Mouse (Mus musculus): Measurements from ENCODE around the gene Klhl7.

Gene Klhl7

DNA sequence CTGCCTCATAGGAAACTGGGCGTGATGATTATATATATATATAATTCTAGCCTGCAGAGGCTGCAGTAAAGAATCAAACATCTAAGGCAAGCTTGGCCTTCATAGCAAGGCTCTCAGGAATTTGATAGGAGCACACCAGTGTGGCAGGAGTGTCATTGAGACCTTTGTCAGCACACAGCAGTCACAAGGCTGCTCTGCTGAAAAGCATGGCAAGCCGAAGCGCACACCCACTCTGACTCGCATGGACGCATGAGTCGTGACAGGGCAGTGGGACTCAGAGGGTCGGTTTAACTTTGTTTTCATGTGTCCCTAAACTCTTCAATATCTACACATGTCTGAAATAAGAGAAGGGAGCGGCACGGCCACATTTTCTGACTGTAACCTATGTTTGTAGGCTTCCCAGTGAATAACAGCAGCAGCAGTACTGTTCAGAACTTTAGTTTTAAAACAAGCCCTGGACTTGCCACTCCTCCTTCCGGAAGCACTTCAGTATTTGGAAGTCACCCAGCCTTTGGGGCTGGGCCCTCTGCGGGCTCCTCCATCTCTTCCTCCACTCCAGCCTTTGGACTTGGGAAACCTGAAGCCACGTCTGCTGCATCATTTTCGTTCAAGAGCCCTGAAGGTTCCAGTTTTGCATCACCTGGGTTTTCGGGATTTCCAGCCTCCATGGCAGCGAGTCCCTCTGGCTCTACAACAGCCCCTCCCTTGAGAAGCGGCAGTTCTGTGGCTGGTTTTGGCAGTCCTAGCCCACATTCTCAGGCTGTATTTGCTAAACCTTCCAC is 81.3 kb downstream of the Klhl7 start:
- no peak for DNase-seq

DNA sequence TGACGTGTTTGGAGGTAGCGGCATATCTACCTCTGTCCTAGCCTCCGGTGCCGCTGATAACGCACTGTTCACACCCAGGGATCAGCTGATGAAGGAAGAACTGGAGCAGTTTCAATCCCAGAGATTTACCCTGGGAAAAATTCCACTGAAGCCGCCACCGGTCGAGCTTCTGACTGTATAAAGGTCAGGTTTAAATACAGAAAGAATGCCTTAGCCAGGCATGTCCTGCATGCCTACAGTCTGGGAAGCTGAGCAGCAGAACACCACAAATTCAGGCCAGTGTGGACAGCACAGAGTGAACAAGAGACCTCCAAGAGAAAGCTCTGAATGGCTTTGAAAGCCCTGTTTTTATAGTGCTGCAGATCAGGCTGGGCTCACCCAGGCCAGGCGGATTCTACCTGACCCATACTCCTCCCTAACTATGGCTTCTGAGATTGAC is 81.9 kb downstream of the Klhl7 start:
- no peak for DNase-seq

DNA sequence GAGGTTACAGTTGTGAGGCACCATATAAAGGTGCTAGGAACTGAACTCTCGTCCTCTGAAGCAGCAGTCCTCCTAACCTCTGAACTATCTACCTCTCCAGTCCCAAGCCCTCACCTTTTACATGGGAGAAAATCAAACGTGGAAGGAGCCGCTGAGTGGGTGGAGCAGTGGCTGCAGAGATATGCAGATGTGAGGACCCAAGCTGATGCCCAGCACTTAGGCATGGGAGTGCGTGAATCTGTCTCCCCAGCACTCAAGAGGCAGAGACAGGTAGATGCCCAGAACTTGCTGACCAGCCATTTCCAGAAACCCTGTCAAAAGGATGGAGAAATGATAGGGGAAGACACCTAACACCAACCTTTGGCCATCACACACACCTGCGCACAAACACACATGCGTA is 82.7 kb downstream of the Klhl7 start:
- no peak for DNase-seq

DNA sequence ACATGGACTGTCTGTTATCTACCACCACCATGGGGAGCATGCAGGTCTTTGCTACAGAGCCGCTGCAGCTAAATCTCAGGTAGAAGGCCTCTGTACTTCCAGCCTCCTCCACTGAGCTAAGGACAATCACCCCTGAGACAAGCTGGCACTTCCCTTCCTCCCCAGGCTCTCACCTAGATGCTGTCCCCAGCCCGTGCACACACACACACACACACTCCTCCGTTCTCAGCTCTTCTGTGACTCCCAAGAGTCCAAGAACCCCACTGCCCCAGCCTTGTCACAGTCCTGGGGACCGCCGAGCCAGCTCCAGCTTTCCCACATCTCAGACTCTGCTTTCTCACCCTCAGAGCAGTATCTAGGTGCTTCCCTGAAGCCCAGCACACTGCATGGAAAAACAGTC is 83.6 kb downstream of the Klhl7 start:
- DNase-seq, result no peak

DNA sequence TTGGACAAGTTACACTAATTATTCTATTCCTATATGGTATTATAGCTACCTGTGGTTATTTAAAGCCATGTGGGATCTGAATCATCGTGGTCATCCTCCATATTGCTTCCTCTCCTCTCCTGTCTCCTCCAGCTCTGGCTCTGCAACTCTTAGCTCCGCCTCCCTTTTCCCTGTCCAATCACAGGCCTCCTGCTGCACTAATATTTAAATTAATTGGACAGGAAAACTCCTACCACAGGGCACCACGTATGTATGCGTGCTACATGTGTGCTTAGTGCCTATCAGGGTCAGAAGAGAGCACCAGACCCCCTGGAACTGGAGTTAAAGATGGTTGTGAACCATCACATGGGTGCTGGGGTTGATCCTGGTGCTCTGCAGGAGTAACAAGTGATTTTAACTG is 88.1 kb downstream of the Klhl7 start:
- no peak for DNase-seq

DNA sequence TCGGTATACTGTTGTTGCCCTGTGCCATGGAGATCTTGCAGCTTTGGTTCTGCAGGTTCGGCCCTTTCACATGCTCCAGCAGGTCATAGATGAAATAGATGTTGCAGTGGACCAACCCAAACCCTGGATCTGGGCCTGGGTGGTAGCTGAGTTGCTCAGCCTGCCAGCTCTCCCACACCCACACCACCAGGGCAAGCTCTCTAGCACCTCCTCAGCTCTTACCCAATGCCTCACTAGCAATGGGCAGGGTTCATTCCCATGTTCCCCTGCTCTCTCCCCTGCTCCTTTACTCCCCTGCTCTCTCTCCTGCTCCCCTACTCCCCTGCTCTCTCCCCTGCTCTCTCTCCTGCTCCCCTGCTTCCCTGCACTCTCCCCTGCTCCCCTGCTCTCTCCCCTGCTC is 91.4 kb downstream of the Klhl7 start:
- no peak for DNase-seq

DNA sequence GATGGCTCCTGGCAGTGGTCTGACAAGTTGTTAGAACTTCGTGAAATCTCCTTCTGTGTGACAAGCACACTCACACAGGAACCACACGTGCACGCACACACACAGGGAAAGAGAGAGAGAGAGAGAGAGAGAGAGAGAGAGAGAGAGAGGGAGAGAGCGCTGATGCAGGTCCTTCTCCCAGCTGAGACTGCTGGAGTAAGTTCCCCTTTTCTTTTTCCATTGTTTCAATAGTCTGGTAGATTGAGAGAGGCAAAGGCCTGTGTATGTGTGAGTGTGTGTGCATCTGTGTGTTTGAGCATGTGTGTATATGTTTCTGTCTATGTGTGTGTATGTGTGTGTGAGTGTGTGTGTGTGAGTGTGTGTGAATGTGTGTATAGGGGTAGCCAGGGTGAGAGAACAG is 100.6 kb downstream of the Klhl7 start:
- no peak for DNase-seq

DNA sequence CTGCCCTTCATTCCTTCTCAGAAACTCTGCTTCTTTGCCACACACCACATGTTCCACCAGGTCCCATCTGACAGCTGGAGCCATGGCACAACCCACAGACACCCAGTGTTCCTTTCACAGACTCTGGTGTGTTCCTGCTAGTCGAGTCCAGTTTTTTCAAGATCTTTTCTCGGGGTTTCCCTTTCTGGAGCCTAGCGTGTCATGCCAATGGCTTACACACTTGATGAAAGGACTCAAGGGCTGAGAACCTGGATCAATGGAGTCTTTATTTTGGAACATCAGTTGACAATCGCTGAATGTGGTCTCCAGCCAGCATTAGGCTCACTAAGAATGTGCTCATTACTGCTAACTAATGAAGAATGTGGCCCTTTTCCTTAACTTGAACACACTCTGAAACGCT is 102.1 kb downstream of the Klhl7 start:
- no peak for DNase-seq

DNA sequence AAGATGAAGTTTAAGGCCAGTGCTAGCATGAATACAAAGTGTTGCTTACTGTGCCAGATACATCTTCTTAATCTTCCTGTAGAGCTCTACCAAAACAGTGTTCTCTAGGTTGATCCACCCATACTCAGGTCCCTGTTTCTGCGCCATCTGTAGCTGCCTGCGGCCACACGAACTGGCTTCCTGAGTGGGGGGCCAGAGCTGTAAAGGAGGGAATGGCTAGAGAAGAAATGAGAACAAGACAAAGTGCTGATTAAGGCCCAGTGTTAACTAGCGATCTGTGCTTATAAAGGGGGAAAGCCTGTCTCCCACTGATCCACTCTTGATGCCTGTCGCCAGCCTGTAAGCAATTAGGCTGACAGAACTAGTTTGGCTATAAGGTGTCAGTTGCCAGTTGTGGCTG is 102.9 kb downstream of the Klhl7 start:
- no peak for DNase-seq

DNA sequence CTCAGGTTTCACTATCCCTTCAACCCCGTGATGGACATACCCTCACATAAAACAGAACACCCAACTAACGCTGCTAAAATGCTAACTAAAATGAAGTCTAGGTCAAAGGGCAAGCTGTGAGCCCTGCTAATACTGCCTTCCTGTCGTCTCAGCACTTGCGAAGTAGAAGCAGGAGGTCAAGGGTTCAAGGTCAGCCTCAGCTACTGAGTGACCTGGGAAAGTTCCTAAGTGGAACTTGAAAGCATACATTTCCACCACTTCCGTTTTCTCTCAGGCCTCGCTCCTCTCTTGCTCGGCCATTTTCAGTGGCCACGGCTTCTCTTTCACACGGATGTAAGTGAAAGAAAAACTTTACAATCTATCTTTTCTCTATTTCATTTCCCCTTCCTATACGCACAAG is 107.6 kb downstream of the Klhl7 start:
- DNase-seq, result no peak

DNA sequence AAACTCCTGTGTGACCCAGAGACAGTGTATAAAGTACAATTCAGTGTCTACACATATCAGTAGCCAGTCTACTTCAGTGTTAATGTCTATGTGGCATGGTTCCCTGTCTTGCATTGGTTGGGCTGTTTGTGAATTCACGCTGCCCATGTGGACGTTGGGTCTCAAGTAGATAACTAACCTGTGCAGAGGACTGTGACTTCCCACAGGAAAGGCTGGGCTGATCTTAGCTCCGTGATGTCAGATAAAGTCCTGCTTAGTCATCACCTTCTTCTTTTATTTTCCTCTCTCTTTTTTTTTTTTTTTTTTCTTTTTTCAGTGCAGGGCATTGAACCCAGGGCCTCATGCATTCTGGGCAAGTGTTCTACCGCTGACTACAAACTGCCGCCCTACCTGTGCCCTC is 108.1 kb downstream of the Klhl7 start:
- DNase-seq, result no peak

Data from thymus, postnatal 25 days (tissue).